Mouse (Mus musculus): ENCODE measurements around the gene Gas1. TPM values are rescaled to one million over a fixed set of nuclear protein-coding genes. Genes with fewer than 3 reads are reported as not detected.

Gas1 gene
- polyA plus RNA-seq, 1 experiment from 2014 or later, result 93.4 TPM

- 88% methylated on average over 8 of the region's 8 CpGs for WGBS
- peaks cover 12% of the 10 kb centered on the region for H3K27me3 ChIP-seq (replicated peaks)
- no peak overlapping the region for H3K27ac ChIP-seq
- peaks cover 13% of the 10 kb centered on the region; the same call in 1 of the 2 replicates for H3K4me1 ChIP-seq (replicated peaks)
- H3K4me3 ChIP-seq (replicated peaks), result no peak overlapping the region
- no peak for ATAC-seq
- no peaks in the 10 kb centered on the region for H3K36me3 ChIP-seq
- no peaks in the 10 kb centered on the region for H3K9me3 ChIP-seq
- no peak overlapping the region for H3K9ac ChIP-seq
- no peak overlapping the region for H3K4me2 ChIP-seq (replicated peaks)
Observed at GRCm38 (mm10) chr13:60171781-60172180, 5.4 kb downstream of the Gas1 start.

DNA sequence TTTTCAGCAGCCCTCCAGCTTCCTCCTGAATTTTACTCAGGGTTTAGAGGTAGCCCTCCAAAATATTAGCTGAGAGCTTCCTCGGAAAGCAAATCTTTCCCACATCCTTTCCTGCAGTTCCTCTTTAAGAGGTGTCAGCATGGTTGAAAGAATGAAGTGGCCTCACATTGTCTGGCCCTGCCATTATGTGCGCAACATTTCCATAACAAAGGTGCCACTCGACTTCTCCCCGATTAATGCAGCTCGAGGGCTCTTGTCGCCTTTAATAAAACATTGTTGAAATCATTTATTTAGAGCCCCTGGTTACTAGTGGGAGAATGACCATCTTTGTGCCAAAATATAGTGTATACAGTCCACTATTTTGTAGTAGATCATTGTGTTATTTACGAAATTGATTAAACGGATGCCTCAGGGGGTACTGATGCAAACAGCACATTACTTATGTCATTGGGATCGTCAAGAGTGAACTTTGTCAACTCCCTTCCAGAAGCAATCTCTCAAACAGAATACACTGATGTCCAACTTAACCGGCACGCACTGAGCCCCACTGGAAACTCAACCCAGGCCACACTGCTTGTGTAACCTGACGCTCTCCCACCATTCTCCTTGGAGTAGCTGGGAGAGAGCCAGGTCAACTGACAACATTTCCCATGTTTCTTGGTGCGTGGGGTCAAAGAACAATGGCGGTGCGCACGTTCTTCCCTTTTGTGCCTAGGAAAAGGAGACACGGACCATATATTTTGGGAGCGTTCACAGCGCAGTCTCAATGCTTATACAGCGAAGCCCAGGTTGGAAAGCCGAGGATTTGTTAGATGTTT, 6.1 kb downstream of the Gas1 start:
- H3K27me3 ChIP-seq (replicated peaks), result peaks cover 12% of the 10 kb centered on the region
- H3K4me1 ChIP-seq (replicated peaks), result peaks cover 13% of the 10 kb centered on the region; the same call in 1 of the 2 replicates
- no peak overlapping the region for H3K9ac ChIP-seq
- no peak overlapping the region for H3K27ac ChIP-seq
- no peak overlapping the region for H3K4me2 ChIP-seq (replicated peaks)
- H3K36me3 ChIP-seq, result no peaks in the 10 kb centered on the region
- no peak for ATAC-seq
- WGBS, result 78% methylated on average over 21 of the region's 21 CpGs
- H3K9me3 ChIP-seq, result no peaks in the 10 kb centered on the region
- no peak overlapping the region for H3K4me3 ChIP-seq (replicated peaks)

GRCm38 (mm10) chr13:60169026-60169425, 8.1 kb downstream of the Gas1 start:
- H3K4me3 ChIP-seq (replicated peaks), result no peak overlapping the region
- H3K36me3 ChIP-seq, result no peaks in the 10 kb centered on the region
- H3K9ac ChIP-seq, result no peak overlapping the region
- no peak for ATAC-seq
- H3K27me3 ChIP-seq (replicated peaks), result peaks cover 12% of the 10 kb centered on the region; the same call in 1 of the 2 replicates
- H3K4me2 ChIP-seq (replicated peaks), result no peak overlapping the region
- H3K9me3 ChIP-seq, result no peaks in the 10 kb centered on the region
- H3K27ac ChIP-seq, result no peak overlapping the region
- 97% methylated on average over 2 of the region's 2 CpGs for WGBS
- H3K4me1 ChIP-seq (replicated peaks), result peaks cover 11% of the 10 kb centered on the region; the same call in 1 of the 2 replicates

GRCm38 (mm10) chr13:60156294-60157126, 20.7 kb downstream of the Gas1 start:
- H3K4me2 ChIP-seq (replicated peaks), result no peak overlapping the region
- H3K9me3 ChIP-seq, result no peaks in the 10 kb centered on the region
- 42% methylated on average over 19 of the region's 19 CpGs for WGBS
- no peaks in the 10 kb centered on the region for H3K36me3 ChIP-seq
- no peak overlapping the region for H3K9ac ChIP-seq
- ATAC-seq, result no peak
- H3K4me3 ChIP-seq (replicated peaks), result no peak overlapping the region
- 0 out of 2 replicates have a peak, but pooled peaks cover 4% of the 10 kb centered on the region for H3K27me3 ChIP-seq (replicated peaks)
- H3K27ac ChIP-seq, result no peak overlapping the region
- H3K4me1 ChIP-seq (replicated peaks), result no peaks in the 10 kb centered on the region

GRCm38 (mm10) chr13:60154170-60154569, 23.0 kb downstream of the Gas1 start:
- 0 out of 2 replicates have a peak, but pooled peaks cover 4% of the 10 kb centered on the region for H3K27me3 ChIP-seq (replicated peaks)
- 85% methylated on average over 3 of the region's 3 CpGs for WGBS
- H3K9ac ChIP-seq, result no peak overlapping the region
- H3K36me3 ChIP-seq, result no peaks in the 10 kb centered on the region
- no peak for ATAC-seq
- no peak overlapping the region for H3K4me2 ChIP-seq (replicated peaks)
- H3K27ac ChIP-seq, result no peak overlapping the region
- no peaks in the 10 kb centered on the region for H3K4me1 ChIP-seq (replicated peaks)
- H3K9me3 ChIP-seq, result no peaks in the 10 kb centered on the region
- H3K4me3 ChIP-seq (replicated peaks), result no peak overlapping the region

- no peak overlapping the region for H3K9ac ChIP-seq
- H3K36me3 ChIP-seq, result no peaks in the 10 kb centered on the region
- no peak for ATAC-seq
- no peaks in the 10 kb centered on the region; the same call in 1 of the 2 replicates for H3K4me1 ChIP-seq (replicated peaks)
- no peak overlapping the region for H3K4me3 ChIP-seq (replicated peaks)
- 70% methylated on average over 3 of the region's 3 CpGs for WGBS
- no peak overlapping the region for H3K27ac ChIP-seq
- H3K27me3 ChIP-seq (replicated peaks), result 0 out of 2 replicates have a peak, but pooled peaks cover 3% of the 10 kb centered on the region
- H3K9me3 ChIP-seq, result no peaks in the 10 kb centered on the region
- no peak overlapping the region for H3K4me2 ChIP-seq (replicated peaks)
Observed at GRCm38 (mm10) chr13:60148235-60148634, 28.9 kb downstream of the Gas1 start.

GRCm38 (mm10) chr13:60147857-60148181, 29.3 kb downstream of the Gas1 start:
- 0 out of 2 replicates have a peak, but pooled peaks cover 3% of the 10 kb centered on the region for H3K27me3 ChIP-seq (replicated peaks)
- peak; percentile 34; the same call in 1 of the 2 replicates for ATAC-seq
- no peaks in the 10 kb centered on the region for H3K9me3 ChIP-seq
- no peaks in the 10 kb centered on the region for H3K36me3 ChIP-seq
- 85% methylated on average over 2 of the region's 2 CpGs for WGBS
- no peaks in the 10 kb centered on the region; the same call in 1 of the 2 replicates for H3K4me1 ChIP-seq (replicated peaks)
- no peak overlapping the region for H3K9ac ChIP-seq
- no peak overlapping the region for H3K27ac ChIP-seq
- no peak overlapping the region for H3K4me2 ChIP-seq (replicated peaks)
- no peak overlapping the region for H3K4me3 ChIP-seq (replicated peaks)

DNA sequence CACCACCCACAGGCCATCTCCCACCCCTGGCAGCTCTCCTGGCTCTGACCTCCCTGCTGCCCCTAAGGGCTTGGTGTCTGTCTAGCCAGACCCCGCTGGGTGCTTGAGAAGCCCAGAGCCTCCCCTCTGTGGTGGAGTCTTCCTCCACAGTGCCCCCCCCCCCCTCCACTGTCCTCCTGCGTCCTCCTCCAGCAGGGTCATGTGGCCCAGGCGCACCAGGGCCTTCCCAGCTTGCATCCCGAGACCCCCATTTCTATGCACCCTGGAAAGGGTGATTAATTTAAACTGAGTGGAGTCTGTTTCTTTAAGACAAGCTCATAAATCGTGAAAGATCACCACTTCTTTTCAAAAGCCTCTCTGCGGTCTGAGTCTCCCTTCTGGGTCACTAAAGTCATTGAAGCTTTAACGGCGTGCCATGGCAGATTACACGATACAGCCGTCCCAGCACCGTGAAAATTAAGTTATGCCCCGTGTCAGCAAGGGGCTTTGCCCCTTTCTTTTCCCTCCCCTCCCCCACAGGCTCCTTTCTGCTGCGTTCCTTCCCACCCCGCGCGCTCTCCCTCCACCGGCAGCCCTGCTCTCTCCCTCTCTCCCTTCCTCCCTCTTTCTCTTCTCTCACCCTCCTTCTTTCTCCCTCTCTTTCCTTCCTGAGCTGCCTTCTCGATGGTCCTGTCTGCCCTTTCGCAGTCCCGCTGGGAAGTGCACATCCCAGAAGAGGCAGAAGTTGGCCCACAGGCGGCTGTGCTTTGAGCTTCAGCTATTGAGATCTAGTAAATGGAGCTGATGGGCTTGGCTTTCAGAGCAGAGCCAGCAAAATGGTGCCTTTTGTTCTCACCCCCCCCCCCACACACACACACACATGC, 29.9 kb downstream of the Gas1 start:
- Histone ChIP-seq H3K27me3 (replicated peaks) (0 out of 2 replicates have a peak, but pooled peaks cover 3% of the 10 kb centered on the region), H3K4me3 (replicated peaks) (peak overlapping the region; percentile 18; the same call in 1 of the 2 replicates), H3K27ac (no peak overlapping the region), H3K4me2 (replicated peaks) (peak overlapping the region; percentile 49), H3K36me3 (no peaks in the 10 kb centered on the region), H3K4me1 (replicated peaks) (no peaks in the 10 kb centered on the region; the same call in 1 of the 2 replicates), H3K9me3 (no peaks in the 10 kb centered on the region), H3K9ac (no peak overlapping the region)
- WGBS, result 7% methylated on average over 21 of the region's 21 CpGs
- peak; percentile 53; the same call in 1 of the 2 replicates for ATAC-seq

GRCm38 (mm10) chr13:60146231-60146630, 30.9 kb downstream of the Gas1 start:
- Histone ChIP-seq H3K4me3 (replicated peaks) (no peak overlapping the region), H3K36me3 (no peaks in the 10 kb centered on the region), H3K9ac (no peak overlapping the region), H3K9me3 (no peaks in the 10 kb centered on the region), H3K4me2 (replicated peaks) (no peak overlapping the region), H3K27ac (no peak overlapping the region), H3K4me1 (replicated peaks) (no peaks in the 10 kb centered on the region; the same call in 1 of the 2 replicates), H3K27me3 (replicated peaks) (0 out of 2 replicates have a peak, but pooled peaks cover 3% of the 10 kb centered on the region)
- ATAC-seq, result no peak
- 72% methylated on average over 3 of the region's 3 CpGs for WGBS

DNA sequence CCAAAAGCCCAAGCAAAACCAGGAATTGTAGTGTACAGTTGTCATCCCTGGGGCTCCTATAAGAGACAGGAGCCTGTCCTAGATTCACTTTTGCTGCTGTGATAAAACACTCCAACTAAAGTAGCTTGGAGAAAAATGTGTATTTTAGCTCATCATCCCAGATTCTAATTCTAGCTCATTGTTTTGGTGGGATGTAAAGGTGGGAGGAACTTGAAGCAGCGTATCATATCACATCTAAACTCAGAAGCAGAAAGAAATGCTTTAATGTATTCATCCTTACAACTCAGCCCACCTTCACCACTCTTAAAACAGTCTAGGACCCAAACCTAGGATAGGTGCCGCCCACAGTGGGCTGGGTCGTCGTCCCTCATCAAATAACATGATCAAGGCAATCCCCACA, 40.2 kb downstream of the Gas1 start:
- WGBS, result 89% methylated on average over 4 of the region's 4 CpGs
- no peak overlapping the region for H3K27ac ChIP-seq

GRCm38 (mm10) chr13:60134439-60134799, 42.7 kb downstream of the Gas1 start:
- H3K27ac ChIP-seq, result no peak overlapping the region
- no peak overlapping the region for H3K9ac ChIP-seq
- no peak overlapping the region for H3K4me2 ChIP-seq (replicated peaks)
- H3K9me3 ChIP-seq, result no peaks in the 10 kb centered on the region
- no peaks in the 10 kb centered on the region for H3K4me1 ChIP-seq (replicated peaks)
- no peak for ATAC-seq
- H3K27me3 ChIP-seq (replicated peaks), result no peaks in the 10 kb centered on the region
- WGBS, result 96% methylated on average over 5 of the region's 5 CpGs
- no peaks in the 10 kb centered on the region for H3K36me3 ChIP-seq
- H3K4me3 ChIP-seq (replicated peaks), result no peak overlapping the region

More for the DNA sequence above, 40.2 kb downstream of the Gas1 start:
- Histone ChIP-seq H3K36me3 (no peaks in the 10 kb centered on the region), H3K4me3 (replicated peaks) (no peak overlapping the region), H3K9ac (no peak overlapping the region), H3K4me1 (replicated peaks) (no peaks in the 10 kb centered on the region), H3K4me2 (replicated peaks) (no peak overlapping the region), H3K9me3 (no peaks in the 10 kb centered on the region), H3K27me3 (replicated peaks) (no peaks in the 10 kb centered on the region)
- no peak for ATAC-seq
